Mouse (Mus musculus): ENCODE results near the gene Rasl10a. TPM values are rescaled to one million over a fixed set of nuclear protein-coding genes. Genes with fewer than 3 reads are reported as not detected.

Rasl10a gene
- 0.91 and 1.1 TPM in 2 replicates for polyA plus RNA-seq (2012; rRNA removed)

DNA sequence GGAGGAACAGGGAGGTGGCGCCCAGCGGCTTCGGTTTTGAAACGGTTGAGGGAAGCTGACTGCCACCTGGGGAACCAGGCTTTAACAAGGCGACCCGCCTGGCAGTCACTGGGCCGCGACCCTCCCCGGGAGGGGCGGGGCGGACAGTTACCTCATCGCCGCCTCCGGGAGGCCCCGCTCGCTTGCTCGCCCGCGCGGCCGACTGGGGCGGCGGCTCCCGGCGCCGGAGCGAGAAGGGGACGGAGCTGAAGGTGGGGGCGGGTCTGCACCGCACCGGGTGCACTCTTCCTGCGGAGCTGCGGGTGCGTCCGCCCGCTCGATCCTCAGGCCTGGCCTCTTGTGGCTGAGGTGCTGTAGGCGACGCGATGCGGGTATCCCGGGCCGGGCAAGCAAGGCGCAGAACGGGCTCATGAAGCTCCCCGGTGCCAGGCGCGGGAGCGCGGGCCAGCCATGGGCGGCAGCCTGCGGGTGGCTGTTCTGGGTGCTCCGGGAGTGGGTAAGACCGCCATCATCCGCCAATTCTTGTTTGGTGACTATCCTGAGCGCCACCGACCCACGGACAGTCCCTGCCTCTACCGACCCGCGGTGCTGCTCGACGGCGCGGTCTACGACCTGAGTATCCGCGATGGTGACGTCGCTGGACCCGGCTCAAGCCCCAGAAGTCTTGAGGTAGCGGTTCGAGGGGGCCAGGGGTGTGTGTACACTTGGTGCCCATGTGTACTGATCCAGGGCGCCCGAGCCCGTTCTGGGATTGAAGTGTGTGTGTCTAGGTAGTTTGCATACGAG lies at the start of gene Rasl10a:
TSS of gene Rasl10a (plus strand) at position 273 of the 786 bp plus-strand sequence.
- no peak for DNase-seq (ENCODE audit: low read depth, low spot score)
- WGBS, result 1% methylated on average over 77 of the region's 77 CpGs

DNA sequence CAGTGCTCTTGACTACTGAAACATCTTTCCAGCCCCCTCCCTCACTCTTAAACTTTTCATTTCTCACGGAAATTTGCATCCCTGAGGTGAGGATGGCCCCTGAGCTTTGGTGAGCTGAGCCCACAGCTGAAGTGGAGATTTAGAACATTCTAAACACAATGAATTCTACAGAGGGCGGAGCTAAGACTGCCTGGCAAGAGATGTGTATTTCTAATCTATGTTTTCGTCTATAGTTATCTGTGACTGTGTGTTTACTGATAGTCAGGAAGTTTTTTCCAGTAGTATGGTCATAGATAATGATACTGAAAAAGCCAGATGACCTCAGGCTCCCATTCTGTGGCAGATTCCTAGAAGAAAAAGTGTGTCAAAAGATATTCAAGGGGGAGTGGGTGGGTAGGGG lies 49.1 kb upstream of the Rasl10a start:
- 74% methylated on average over 3 of the region's 3 CpGs for WGBS

DNA sequence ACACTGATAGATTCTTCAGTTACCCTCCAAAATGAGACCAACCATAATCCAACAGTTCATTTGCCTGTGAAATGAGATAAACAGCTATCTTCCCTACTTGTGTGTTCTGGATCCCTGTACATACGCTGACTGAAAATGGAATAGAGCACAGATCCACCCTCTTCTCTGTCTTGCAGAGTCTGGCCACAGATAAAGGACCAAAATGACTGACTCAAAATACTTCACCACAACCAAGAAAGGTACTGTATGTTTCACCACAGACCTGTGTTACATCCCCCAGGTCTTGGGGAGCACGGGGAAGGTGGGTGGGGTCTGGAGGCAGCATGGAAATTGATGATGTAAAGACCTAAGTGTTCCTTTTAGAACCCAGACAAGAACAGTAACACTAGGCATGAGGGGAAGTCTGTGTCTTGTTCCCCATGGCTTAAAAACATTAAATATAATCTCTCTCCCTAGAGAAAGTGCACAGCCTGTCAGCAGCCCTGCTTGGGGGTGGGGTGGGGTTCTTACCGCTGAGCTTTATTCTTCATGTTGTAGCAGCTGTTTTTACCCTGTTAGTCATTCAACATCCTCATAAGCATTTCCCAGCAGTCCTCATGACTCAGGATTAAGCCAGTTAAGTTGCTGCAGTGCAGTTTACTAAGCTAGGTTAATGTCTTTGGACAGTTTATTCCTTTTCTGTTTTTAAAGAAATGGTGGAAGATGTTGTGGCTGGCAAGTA lies 48.4 kb upstream of the Rasl10a start:
- 71% methylated on average over 3 of the region's 3 CpGs for WGBS
- DNase-seq (ENCODE audit: low read depth, low spot score), result no peak

More for the DNA sequence above, 49.1 kb upstream of the Rasl10a start:
- DNase-seq (ENCODE audit: low read depth, low spot score), result no peak

DNA sequence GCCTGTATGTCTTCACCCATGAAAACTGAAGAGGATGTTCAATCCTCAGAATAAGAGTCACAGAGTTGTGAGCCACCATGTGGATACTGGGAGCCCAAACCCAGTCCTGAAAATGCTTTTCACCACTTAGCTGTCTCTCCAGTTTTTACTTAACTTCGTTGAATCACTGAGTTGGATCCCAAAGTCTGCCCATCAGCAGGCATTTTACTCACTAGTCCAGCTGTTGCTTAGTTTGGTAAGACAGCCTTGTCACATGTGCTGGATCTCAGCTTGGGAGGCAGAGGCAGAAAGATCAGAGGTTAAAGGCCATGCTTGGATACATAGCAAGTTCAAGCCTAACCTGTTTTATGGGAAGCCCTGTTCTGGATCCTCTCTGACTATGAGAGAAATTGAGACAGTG lies 47.7 kb upstream of the Rasl10a start:
- DNase-seq (ENCODE audit: low read depth, low spot score), result no peak
- 68% methylated on average over 1 of the region's 1 CpGs for WGBS

DNA sequence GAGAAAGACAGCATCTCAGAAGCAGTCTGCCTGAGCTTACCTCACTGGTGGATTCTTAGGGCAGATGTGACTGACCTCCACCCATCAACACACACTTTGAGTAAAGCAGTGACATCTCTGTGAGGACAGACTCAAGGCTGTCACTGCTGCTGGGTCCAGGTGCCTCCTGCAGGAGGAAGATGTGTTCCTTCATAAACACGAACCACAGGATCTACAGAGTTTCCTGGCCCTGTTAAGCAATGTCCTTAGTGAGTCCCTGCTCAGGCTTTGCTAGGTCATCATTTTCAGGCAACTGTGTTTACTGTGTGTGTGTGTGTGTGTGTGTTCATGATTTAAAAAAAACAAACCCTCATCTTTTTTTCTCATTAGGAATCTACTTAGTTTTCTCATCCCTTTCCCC lies 46.4 kb upstream of the Rasl10a start:
- WGBS, result 70% methylated on average over 1 of the region's 1 CpGs
- no peak for DNase-seq (ENCODE audit: low read depth, low spot score)

DNA sequence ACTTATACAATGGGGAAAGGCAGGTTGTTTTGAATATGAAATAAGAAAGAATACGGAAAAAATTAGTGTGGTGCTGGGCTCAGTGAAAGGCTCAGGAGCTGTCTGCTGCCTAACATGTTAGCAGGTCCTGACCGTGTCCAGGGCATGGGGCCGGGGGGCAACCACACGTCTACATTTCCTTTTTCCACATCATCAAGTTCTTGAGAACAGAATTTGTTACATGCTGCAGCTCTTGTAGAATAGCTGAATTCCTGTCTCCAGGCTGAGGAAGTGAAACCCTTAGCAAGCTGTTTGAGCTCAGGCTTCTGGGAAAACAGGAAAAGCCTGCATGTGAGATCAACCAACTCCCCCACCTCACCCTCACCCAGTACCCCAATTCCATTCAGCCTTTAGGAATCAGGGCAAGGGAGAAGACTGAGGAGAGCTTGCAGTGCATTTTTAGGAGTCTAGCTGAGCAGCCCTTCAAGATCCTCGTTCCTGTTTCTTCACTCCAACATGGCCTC lies 45.7 kb upstream of the Rasl10a start:
- no peak for DNase-seq (ENCODE audit: low read depth, low spot score)
- 83% methylated on average over 5 of the region's 5 CpGs for WGBS

DNA sequence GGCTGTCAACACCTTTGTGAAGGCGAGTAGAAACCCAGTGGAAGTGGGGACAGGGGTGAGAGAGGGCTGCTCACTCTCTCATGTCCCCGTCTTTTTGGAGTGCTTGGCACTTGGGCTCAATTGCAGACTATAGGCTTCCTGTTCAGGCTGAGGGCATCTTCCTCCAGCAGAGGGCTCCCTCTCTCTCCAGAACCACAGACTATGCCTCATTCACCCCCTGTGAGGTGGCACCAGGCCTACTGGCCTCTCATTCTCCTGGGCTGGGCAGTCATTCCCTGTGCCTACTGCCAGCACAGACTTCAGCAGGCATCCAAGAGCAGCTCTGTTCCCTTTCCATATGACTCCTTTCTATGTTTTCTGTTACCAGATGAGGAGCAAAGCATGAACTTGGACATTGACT lies 42.2 kb upstream of the Rasl10a start:
- WGBS, result 44% methylated on average over 2 of the region's 2 CpGs
- DNase-seq (ENCODE audit: low read depth, low spot score), result no peak

DNA sequence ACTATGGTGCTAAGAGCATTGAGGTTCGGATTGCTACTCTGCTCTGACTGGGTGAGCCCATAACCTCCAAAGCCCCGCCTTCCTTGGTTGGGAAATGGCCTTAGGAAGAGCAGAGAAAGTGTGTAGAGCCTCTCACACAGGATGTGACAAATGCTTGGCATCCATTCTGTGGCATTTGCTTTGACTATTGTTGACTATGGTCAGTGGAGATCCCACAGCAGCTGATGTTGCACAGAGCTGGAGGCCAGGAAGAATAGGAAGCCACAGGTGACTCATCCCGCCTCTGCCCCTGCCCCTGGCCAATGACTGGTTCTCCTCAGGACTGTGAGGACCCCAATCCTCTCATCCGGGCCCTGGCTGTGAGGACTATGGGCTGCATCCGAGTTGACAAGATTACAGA lies 41.6 kb upstream of the Rasl10a start:
- 94% methylated on average over 5 of the region's 5 CpGs for WGBS
- DNase-seq (ENCODE audit: low read depth, low spot score), result no peak

DNA sequence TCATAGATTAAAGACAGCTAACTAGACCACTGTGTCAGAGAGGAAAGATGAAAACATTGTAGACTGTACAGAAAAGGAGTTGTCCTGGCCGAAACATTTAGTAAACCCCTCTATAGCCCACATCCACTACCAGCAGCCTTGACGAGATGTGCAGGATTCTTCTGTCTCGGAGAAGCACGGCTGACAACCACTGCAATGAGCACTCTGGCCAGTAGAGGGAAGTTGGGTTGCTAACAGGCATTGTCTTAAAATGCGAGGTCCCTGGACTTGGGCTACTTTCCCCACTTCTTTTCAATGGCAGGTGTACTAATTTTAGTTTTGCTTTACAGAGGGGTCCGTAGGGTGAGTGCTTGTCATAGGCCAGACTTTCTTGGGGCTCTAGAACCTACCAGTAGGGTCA lies 40.4 kb upstream of the Rasl10a start:
- DNase-seq (ENCODE audit: low read depth, low spot score), result no peak
- 62% methylated on average over 6 of the region's 6 CpGs for WGBS

DNA sequence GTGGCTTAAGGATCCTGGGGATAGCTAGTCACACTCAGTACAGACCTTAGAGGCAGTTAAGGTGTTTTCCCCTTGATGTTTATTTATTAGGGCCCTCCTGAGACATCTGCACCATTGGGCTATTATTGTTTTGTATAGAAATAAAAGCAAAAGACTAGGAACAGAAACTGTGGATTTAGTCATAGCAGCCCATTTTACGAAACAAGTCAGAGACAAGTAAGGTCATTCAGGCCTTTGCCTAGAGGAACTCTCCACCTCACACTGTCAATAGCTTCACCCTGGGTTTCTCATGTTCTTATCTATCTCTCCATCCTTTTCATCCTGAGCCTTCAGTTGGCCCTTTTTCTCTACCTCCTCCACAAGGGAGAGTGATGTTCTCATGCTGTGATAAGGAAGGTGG lies 32.8 kb upstream of the Rasl10a start:
- WGBS, result 96% methylated on average over 1 of the region's 1 CpGs
- no peak for DNase-seq (ENCODE audit: low read depth, low spot score)

DNA sequence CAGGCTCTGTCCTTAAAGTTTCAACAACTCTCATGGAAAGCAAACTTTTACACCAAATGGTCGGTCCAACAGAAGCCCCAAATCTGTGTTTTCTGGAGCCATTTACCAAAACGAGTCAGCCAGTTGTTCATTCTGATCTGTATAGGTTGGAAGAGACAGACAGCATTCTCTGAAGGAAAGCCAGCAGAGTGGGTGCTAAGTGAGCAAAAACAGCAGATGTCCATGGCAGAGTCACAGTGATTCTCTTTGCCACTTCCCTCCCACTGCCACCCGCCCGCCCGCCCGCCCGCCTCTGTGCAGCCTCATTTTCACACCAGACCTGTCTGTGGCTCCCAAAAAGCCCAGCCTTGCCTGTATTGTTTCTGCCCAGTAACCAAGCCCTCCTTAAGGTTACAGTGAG lies 29.7 kb upstream of the Rasl10a start:
- WGBS, result 95% methylated on average over 7 of the region's 7 CpGs
- DNase-seq (ENCODE audit: low read depth, low spot score), result no peak

DNA sequence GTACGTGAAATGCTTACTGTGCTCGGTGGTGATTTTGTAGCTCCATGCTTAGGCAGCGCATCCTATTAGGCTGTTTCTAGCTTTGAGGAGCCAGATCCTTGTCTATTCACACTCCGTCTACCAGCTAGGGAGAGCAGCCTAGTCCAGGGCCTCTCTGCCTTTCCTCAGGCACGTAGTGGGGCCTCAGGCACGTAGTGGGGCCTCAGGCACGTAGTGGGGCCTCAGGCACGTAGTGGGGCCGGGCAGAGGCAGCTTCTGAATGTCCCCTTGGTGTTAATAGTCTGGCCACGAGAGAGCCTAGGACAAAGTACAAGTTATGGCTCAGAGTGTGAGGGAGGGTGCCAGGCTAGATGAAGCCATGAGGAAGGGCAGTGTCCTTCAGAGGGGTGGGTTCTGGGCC lies 25.2 kb upstream of the Rasl10a start:
- no peak for DNase-seq (ENCODE audit: low read depth, low spot score)
- WGBS, result 78% methylated on average over 10 of the region's 10 CpGs

DNA sequence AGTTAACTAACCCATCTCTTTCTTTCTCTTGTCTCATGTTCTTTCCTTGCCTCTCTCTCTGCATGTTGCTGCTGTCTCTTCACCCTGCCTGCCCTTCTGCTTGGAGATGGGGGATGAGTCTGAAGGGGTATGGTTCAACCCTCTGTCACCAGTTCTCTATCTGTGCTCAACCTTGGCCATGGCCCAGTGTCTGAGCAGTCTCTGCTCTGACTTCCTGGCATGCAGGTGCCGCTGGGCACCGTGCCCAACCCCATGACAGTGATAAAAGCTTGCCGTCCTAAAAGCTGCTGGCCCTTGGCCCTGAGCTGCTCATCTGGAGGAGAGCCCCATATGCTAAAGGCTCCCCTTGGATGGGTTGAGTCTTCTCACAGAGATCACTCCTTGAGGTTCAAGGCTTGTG lies 24.8 kb upstream of the Rasl10a start:
- 29% methylated on average over 3 of the region's 3 CpGs for WGBS
- no peak for DNase-seq (ENCODE audit: low read depth, low spot score)

DNA sequence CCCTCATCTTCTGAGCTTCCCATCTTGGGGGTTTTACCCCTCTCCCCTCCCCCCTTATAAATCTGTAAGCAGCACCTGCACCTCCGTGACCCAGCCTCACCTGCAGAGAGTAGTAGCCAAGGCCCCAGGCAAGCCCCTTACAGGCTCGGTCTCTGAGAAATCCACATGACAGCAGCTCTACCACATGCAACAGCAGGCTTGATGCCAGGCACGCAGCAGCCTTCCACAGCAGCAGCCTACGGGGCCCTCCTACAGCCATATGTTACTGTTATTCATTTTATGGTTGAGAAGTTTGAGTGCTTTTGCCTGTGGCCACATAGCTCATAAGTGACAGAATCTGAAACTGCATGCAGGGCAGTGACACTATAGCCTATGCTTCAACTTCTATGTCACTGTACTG lies 22.5 kb upstream of the Rasl10a start:
- DNase-seq (ENCODE audit: low read depth, low spot score), result no peak
- 94% methylated on average over 4 of the region's 4 CpGs for WGBS

DNA sequence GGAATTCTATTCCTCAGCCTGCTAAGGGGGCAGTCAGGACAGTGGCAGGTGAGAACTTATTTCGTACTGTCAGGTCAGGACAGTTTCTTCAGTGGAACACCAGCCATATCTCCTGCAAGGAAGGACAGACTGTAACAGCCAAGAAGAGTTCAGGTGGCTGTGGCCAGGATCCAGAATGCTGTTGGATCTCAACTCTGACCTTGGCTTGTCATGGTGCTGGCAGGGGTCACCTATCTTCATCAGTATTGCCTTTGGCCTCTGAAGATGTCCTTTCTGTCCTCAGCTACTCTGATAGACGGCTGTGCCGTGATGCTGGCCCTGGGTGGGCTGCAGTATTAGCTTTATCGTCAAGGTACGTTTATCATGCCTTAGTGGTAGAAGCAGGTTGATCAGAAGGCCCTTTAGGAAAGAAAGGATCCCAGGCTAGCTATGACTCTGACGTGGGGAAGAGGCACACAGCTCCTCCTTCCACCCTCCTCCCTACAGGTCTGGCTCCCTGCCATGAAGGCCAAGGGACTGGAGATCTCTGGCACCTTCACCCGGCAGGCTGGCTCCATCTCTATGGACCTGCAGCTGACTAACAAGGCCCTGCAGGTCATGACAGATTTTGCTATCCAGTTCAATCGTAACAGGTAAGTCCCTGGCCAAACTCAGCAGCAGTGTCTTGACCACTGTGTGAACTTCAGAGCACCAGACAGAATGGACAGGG lies 20.6 kb upstream of the Rasl10a start:
- DNase-seq (ENCODE audit: low read depth, low spot score), result no peak

DNA sequence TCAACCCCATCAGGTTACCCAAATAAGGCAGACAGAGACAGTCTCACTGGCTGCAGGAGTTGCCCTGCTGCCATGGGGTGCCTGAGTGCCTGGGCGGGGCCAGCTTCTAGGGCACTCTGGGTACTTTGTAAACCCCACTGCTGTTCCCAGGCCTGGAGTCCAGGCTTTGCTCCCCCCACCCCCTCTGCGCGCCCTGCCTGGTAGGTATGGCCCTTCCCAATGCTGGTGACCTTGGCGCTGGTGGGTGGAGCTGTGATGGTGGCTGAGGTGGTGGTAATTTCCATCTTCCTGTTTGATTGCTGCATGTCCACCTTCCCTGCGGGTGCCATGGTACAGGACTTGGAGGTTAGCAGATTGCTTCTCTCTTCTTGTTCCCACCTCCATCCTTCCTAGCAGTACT lies 17.3 kb upstream of the Rasl10a start:
- WGBS, result 83% methylated on average over 5 of the region's 5 CpGs
- DNase-seq (ENCODE audit: low read depth, low spot score), result no peak

More for the DNA sequence above, 20.6 kb upstream of the Rasl10a start:
- 71% methylated on average over 8 of the region's 8 CpGs for WGBS

DNA sequence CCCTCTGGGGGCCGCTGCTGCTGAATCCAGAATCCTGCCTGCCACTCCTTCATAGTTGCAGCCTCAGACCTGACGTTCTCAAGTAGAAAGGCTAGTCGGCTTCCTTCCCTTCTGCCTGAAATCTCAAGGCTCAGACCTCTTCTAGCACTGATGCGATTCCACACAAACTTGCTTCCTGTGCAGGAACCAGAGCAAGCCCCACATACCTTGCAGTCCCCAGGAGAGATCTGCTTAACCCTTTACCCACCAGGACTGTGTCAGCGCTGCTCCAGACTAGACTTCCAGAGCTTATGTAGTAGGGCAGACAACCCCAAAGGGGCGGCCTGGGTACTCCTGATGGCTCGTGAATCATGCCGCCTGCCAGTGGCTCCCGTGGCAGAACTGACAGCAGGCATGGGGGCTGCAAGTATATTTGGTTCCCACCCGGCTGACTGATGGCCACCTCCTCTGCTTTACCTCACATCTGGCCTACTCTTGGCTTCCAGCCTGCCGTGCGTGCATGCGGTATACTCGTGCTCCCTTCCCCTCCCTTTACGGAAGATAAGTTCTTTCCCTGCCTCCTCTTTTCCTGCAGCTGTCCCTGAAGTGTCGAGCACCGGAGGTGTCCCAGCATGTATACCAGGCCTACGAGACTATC lies 16.7 kb upstream of the Rasl10a start:
- no peak for DNase-seq (ENCODE audit: low read depth, low spot score)
- 84% methylated on average over 18 of the region's 18 CpGs for WGBS

DNA sequence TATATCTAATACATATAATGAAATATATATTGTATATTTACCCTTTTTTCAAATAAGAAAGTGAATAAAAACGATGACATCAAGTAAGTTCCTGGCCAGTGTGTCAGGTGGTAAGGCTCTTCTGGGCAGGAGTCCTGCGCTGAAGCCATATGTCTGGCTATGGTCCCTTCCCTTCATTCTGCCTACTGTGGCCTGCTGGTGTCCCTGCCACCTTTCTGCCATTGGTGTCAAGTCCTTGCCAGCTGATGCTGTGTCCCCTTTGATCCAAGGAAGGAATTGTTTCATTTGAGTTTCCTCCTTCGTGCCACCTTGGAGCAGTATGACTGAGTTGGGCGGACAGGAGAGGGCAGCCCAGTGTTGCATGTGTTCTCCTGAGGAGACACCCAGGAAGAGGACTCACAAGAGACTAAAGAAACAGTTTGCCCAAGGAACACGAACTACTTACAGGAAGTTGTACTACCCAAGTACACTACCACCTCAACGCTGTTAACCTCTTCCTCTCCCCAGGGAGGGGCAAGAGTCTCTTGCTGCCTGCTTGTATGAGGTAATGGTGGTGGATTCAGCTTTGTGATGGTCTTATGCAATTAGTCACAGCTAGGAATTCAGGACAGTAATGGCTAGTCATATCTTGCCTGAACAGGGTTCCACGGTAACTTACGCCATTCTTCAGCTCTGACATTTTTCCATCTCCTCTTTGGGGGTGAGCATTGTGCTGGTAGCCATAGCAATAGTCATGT lies 15.1 kb upstream of the Rasl10a start:
- WGBS, result 81% methylated on average over 8 of the region's 8 CpGs

DNA sequence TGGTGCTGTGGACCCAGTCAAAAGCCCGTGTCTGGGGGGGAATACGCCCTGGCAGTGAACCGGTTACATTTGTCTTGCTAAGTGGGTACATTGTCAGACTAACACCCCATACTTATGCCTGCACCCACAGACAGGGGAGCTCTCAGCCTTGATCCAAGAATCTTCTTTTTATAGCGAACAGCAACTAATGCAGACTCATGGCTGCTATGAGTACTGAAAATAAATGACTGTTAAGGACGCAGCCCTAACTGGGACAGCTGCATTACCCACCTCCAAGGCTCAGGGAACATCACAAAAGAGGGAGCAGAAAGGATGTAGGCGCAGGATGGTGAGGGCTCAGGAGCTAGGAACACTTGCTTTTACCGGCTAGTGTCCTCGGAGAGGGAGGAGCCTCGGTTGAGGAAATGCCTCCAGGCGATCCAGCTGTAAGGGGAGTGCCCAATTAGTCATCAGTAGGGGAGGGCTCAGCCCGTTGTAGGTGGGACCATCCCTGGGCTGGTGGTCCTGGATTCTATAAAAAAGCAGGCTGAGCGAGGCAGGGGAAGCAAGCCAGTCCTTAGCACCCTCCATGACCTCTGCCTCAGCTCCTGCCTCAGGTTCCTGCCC lies 11.5 kb upstream of the Rasl10a start:
- 50% methylated on average over 12 of the region's 12 CpGs for WGBS

More for the DNA sequence above, 15.1 kb upstream of the Rasl10a start:
- no peak for DNase-seq (ENCODE audit: low read depth, low spot score)

More for the DNA sequence above, 11.5 kb upstream of the Rasl10a start:
- no peak for DNase-seq (ENCODE audit: low read depth, low spot score)

All from large intestine, adult 2 months (tissue).